Mouse (Mus musculus): Measurements from ENCODE around the gene Poldip2.

The Poldip2 gene

DNA sequence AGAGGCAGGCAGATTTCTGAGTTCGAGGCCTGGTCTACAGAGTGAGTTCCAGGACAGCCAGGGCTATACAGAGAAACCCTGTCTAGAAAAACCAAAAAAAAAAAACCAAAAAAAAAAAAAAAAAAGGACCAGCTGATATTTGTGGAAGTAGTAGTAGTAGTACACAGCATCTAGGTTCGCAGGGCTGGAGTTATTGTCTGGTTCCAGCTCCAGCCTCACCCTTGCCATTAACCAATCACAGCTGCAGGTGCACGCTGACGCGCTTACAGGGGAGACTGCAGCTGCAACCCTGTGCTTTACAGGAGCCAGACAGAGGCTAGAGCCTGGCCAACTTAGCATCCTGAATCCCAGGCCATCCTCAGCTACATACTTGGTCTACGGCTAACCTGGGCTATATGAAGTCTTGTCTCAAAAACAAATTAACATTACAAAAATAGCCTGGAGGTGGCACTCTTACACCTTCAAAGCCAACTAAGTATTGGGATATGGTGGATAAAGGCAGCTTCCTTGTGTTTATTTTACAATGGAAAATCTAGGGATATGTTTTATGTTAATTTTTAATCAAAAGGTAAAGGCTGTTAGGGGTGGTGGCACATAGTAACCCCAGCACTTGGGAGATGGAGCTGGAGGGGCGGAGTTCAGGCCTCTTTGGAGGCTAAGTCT, 32.6 kb downstream of the Poldip2 start:
- DNase-seq (ENCODE audit: low read depth): no peak

DNA sequence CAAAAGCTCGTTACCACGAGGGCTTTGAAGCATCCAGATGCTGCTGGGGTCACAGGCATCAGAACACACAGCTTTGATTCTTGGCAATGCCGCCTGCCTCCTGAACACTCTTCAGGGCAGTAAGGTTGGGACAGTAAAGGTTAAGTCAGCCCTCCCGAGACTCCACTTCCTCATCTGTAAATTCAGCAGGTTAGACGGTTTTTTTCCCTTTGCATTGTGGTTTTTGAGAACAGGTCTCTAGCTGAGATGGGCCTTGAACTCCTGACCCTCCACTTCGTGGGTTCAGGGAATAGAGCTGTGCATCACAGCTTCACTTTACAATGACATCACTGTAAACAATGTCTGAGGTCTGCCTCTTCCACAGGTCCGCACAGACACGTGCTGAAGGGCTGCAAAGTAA, 33.2 kb downstream of the Poldip2 start:
- DNase-seq (ENCODE audit: low read depth): no peak

DNA sequence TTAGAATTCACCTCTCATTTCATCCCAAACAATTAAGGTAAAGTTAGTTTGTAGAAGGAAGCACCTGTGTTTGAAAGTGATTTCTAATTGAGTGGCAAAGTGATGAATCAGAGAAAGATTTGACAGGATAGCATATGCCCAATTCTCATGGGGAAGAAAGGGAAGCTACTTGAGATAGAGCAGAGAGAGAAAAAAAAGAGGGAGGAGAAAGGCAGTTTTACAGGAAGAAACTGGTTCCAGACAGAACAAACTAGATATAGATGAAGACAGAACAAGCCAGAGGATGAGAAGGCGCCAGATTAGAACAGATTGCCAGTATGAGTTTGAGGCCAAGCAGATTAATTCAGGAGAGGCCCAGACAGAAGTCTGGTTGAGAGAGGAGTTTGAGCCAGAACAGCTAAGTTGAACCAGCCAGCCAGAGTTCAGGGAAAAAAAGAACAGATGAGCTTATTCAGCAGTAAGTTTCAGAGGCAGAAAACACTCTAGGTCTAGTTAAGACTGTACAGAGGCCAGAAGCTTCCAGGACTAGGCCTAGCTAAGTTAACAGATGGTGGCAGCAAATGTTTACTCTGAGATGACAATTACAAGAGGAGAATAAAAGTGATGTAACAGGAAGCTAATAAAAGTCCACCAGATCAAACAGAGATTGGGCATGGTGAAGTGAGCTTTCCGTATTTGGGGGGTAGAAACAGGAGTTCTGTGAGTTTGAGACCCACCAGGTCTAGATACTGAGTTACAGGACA, 35.9 kb downstream of the Poldip2 start:
- DNase-seq (ENCODE audit: low read depth): no peak

DNA sequence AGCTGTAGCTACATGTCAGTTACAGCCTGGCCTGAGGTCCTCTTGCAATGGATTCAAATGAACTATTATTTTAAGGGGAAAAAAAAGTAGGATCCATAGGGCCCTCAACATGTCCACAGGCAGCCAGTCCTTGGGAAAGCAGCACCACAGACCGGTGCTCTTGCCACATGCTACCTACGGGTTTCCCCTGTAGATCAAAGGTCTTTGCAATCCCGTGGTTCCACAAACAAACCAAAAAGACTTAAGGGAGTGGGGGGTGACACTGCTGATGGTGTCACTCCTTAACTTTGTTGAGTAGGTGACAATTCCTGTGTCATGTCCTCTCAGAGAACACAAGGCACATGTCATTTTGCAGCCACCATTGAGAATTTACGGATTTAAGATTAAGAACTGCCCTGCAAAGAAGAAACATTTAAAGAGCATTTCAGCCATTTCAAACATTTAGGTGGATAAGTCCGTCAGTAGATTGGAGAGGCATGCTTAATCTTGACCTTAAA, 37.5 kb downstream of the Poldip2 start:
- DNase-seq (ENCODE audit: low read depth): peak; percentile 51

DNA sequence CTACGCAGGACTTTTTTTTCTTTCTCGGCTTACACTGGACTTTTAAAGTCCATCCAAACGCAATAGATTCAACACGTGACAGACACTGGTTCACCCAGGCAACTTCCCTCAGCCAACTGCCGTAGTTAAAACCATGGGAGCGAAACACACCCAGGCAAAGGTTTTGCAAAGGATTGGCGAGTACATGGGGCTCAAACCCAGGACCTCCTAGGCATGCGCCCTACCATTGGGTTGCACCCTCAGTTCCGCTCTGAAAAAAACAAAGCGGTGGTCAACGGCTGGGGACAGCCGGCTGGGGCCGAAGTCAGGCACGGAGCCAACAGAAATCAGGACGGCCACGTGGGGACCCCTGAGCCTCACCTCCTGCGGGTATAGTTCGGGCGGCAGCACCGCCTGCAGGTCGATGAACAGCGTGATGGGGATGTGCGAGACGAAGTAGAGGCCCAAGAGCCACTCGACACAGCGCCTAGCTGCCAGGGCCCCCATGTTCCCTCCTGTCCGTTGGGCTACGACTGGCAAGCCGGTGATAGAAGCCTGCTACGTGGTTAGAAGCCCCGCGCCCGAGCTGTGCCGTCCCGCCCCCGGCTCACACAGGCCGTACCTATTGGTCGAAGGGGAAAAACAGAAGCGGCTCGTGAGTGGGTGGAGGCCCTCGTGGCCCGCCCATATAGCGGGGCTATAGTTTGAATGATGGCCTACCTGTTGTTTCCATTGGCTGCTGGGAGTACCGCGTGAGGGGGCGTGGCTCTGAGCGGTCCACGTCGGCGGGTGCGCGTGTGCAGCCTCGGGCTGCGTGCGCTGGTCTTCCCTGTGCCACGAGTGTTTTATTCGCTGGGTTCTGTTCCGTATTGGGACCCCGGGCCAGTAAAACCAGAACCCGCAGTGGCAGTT, 38.4 kb downstream of the Poldip2 start, which contains the start of gene Tmem97:
Gene Tmem97 (minus strand): TSS at position 610 of the 891 bp plus-strand sequence.
- peak; percentile 97 for DNase-seq (ENCODE audit: low read depth)

DNA sequence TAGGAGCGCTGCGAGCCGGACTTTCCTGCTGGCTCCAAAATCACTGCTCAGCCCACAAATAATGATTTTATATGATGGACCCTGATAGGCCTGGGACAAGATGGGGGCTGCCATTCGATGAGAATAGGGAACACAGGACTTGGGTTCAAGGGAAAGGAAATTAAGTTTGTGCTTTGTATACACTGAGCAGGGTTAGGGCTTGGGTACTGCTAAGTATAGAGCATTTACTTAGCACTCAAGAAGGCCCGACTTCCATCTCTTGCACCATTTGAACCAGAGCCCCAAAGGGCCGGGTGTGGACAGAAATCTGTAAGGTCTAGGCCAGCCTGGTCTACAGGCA, 39.0 kb downstream of the Poldip2 start:
- DNase-seq (ENCODE audit: low read depth): no peak

DNA sequence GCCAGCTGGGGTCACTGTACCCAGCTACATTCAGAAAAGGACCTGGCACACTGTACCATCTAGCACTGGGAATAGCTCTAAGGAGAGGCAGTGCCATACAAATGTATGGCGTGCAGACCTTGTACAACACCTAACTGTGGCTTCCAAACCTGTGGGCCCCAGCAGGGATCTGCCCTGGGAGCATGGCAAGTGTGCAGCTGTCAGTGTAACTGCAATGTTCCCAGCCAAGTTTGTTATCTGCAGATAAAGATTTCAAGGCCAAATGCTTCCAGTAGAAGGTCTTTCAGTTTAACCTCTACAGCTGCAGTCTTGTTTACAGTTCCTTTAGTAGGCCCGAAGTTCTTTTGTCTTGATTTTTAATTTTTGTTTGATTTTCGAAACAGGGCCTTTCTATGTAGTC, 43.6 kb downstream of the Poldip2 start:
- DNase-seq (ENCODE audit: low read depth): no peak

DNA sequence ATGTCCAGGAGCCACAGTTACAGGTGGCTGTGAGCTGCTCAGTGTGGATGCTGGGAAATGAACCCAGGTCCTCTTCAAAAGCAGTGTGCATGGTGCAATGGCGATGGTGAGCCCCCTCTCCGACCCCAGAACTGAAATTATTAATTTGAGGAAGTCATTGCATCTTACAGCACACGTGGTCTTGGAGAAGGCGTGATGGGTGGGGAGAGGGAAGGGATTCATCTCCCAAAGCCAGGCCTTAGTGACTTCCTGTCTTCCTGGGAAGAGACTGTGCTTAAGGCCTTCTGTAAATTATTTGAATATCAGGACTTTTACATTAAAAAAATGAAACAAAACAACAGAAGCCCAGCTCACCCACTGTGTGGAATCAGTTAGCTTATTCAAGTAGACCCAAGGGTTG, 44.1 kb downstream of the Poldip2 start:
- no peak for DNase-seq (ENCODE audit: low read depth)

DNA sequence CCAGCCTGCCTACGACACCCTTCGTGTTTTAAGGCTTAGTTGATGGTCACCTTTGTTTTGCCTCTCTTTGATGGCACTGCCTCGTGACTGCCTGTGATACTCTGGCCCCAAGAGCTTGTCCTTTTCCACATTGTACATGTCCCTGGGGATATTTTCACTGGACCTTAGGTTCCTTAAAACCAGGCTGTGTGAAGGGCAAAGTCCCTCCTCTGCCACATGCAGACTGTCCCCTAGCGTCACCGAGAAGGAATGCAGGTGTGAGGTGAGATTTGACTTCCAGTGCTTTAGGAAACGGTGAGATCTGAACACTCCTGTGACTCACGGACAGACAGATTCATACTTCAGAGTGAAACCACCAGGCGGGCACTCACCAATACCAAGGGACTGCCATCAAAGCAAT, 45.2 kb downstream of the Poldip2 start:
- no peak for DNase-seq (ENCODE audit: low read depth)

DNA sequence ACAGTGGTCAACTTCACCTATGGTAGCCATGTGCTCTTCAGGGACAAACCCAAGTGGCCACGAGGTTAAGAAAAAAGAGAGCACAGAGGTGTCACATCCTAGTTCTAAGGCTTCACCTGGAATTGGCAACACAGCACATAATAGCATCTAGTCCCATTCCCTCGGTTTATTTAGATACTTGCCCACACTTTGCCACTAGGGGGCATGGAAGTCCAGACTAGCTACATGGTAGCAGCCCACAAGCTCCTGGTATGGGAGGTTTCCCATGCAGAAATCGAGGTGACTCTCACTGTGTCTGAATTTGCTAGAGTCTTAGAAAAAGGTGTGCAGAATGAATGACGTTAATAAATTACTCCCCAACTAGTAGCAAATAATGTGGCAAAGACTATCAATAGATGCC, 48.5 kb downstream of the Poldip2 start:
- peak; percentile 81 for DNase-seq (ENCODE audit: low read depth)

DNA sequence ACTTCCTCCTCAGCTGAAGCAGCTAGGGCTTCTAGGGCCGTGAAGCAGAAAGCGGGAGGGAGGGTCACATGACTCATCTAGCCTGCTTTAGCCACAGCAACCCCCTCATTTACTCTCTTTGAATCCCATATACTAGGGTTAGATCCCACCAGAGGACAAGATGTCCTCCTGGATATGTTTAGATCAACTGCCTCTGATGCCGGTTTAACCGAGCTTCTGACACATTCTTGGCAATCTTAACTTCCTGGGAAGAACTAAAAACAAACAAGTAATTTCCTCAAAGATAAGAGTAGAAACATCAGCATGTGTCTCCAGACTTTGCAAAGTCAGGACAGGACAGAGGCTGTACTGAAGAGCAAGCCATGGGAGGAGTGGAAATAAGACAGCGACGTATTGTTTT, 54.8 kb downstream of the Poldip2 start:
- DNase-seq (ENCODE audit: low read depth): no peak

DNA sequence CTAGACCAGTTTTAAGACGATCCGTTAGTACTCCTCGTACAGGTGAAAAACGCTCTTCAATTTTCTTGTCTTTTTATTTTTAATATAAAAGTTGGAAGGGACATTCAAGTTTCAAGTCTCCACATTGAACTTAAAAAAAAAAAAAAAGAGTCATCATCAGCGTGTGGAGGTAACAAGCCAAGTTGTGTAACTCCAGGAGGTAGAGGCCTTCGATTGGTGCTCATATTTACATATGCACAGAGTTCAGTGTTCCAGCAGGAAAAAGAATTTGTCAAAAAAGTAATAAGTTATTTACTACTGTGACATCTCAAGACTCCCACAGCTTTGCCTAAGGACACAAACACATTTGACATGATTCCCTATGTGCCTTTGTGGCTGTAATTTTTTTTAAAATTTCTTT, 55.6 kb downstream of the Poldip2 start:
- DNase-seq (ENCODE audit: low read depth): no peak

DNA sequence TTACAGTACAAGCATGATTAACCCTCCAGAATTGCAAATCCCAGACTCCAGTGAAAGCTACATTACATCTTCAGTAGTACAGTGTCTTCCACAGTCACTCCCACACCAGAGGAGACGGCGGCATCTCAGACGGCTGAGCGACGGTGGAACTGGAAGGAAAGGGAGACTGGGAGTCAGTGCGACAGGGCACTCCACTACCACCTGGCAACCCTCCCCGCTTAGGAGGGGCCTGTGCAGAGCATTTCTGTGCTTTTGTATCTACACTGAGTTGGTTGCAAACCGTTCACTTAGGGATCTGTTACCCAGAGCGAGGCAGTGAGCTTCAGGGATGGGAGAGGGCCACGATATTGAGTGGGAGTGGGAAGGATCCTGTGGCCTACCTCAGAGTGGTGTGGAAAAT, 56.8 kb downstream of the Poldip2 start:
- no peak for DNase-seq (ENCODE audit: low read depth)

DNA sequence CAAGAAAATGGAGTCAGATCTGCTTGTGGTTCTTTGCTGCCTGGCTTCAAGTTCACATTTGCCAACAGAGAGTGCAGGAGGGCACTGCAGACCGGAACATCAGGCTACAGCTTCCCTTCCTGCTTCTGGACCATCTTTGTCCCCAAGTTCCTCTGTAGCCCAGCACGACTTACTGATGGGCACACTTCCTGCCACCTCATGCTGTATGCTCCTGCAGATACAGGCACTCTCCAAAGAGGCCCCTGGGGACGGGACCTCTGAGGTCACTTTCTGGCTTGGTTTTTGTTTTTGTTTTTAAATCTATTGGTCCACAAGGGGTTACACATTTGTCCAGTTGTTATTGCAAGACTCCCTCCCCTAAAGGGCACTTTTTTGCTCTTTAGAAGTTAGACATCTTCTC, 57.8 kb downstream of the Poldip2 start:
- DNase-seq (ENCODE audit: low read depth): no peak

DNA sequence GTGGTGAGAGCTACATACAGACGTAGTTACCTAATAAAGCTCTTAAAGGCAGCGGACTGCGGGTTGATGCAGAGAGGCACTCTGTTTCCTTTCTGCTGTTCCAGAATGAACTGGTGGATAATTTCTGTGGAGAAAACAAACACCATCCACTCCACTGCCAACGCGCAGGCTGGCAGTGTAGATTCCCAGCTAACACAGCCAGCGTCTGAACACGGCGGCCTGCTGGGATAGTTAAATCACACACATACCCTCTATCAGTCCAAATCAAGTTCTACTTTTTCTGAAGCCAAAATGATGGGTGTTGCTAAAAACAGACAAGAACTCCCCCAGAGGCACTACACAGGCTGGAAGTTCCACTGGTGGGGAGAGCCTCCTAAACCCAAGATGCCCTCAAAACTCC, 59.4 kb downstream of the Poldip2 start:
- DNase-seq (ENCODE audit: low read depth): no peak

DNA sequence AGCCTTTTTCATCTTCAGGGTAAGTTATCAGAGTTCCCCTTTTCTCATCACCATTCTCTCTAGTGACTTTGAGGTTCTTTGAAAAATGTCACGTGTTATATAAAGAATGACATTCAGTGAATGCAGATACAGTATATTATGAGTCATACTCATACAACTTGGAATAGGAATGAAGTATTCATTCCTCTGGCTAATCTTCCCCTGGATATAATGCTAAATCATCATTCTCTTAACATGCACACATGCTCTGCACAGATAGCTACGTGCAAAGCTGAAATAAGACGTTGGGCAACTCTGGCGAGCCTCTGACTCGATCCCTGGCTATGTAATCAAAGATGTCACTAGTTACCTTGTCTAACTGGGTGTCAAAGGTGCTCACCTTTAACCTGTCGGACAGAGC, 59.9 kb downstream of the Poldip2 start:
- DNase-seq (ENCODE audit: low read depth): no peak

Data from induced T-regulatory cell, adult 2 months (primary cell).